Mouse (Mus musculus) intestine, embryonic 14.5 days (tissue): ENCODE data around the gene Eif1b. TPM values are rescaled to one million over a fixed set of nuclear protein-coding genes. Genes with fewer than 3 reads are reported as not detected.

ENCODE experiments used
- ATAC-seq: fragments of 200-750 bp; cut with Nextera tagmentation; replicated peaks from 2 replicates; pipeline ENCODE4 v1.8.0; 2017; ENCODE audit warnings: low read depth, moderate number of reproducible peaks, moderate TSS enrichment, moderate library complexity; ENCODE audit not compliant: low FRiP score, low TSS enrichment
- DNase-seq: peaks from one replicate; pipeline ENCODE4 v3.0.0-alpha.2; 2018; ENCODE audit warnings: low spot score
- H3K27ac ChIP-seq: fragments of 300-500 bp; sonication (generic); 2 replicates; pipeline ENCODE4 v1.5.1; 2014; ENCODE audit warnings: low read depth, mild to moderate bottlenecking, control low read depth
- H3K27me3 ChIP-seq: fragments of 300-500 bp; sonication (generic); replicated peaks from 2 replicates; pipeline ENCODE4 v1.6.1; 2014; ENCODE audit warnings: low read length, control low read depth; ENCODE audit not compliant: control insufficient read depth, insufficient read depth
- H3K36me3 ChIP-seq: fragments of 300-500 bp; sonication (generic); 2 replicates; pipeline ENCODE4 v1.6.1; 2014; ENCODE audit warnings: low read length, control low read depth; ENCODE audit not compliant: control insufficient read depth, insufficient read depth
- H3K4me1 ChIP-seq: fragments of 300-500 bp; sonication (generic); replicated peaks from 2 replicates; pipeline ENCODE4 v1.6.1; 2014; ENCODE audit warnings: low read length, control low read depth, mixed read lengths; ENCODE audit not compliant: control insufficient read depth, insufficient read depth
- H3K4me2 ChIP-seq: fragments of 300-500 bp; sonication (generic); 2 replicates; pipeline ENCODE4 v1.6.1; 2014; ENCODE audit warnings: low read length
- H3K4me3 ChIP-seq: fragments of 300-500 bp; sonication (generic); 2 replicates; pipeline ENCODE4 v1.5.1; 2014; ENCODE audit warnings: low read depth, low read length, control low read depth, mixed read lengths
- H3K9ac ChIP-seq: fragments of 300-500 bp; sonication (generic); 2 replicates; pipeline ENCODE4 v1.6.1; 2014; ENCODE audit warnings: mild to moderate bottlenecking, low read length
- H3K9me3 ChIP-seq: fragments of 300-500 bp; sonication (generic); 2 replicates; pipeline ENCODE4 v1.6.1; 2016; ENCODE audit warnings: low read length, control low read depth; ENCODE audit not compliant: control insufficient read depth
- WGBS: fragments of 180-500 bp; shearing (Covaris S2); extraction: QIAGEN DNeasy Blood & Tissue Kit; methylation state at CpG from one replicate; pipeline ENCODE4 v1.1.7; 2014; 5-methylcytosine and 5-hydroxymethylcytosine counted together
- polyA plus RNA-seq: library from polyadenylated mRNA; unstranded; fragments of >200 nt; fragmentation: Nextera tagmentation; extraction: Ambion mirVana; gene quantifications from 2 replicates; pipeline ENCODE4 v1.2.1, GENCODE M21; 2014

Eif1b gene
- 159 and 173 TPM in 2 replicates for polyA plus RNA-seq

DNA sequence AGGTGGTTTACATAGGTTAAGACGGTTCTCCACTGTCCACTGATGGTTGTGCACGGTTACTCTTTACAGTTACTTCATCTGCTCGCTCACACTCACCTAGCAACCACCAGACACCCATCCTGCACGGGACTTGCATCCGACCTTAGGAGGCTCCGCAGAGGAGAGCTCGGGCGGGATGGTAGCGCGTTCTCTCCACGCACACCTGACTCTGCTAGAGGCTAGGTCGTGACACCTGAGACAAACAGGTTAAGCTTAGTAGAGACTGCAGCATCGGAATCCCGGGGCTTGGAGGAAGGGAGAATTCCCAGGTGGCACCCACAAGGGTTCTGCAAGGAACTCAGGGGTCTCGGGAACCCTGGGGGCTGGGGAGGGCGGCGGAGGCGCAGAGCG, at the start of gene Eif1b:
Eif1b (plus strand) TSS at position 223 of the 390 bp plus-strand sequence.
- peak; percentile 30 for ATAC-seq
- peaks cover 13% of the 10 kb centered on the region for H3K4me1 ChIP-seq
- peak within 1 kb of the TSS; percentile 92 for H3K27ac ChIP-seq
- 2% methylated on average over 19 of the region's 19 CpGs for WGBS
- peak within 1 kb of the TSS; percentile 93 for H3K4me3 ChIP-seq
- H3K36me3 ChIP-seq, result peaks cover 28% of the 10 kb centered on the region
- no peaks in the 10 kb centered on the region for H3K9me3 ChIP-seq
- peak; percentile 90 for DNase-seq
- H3K9ac ChIP-seq, result peak within 1 kb of the TSS; percentile 98
- H3K27me3 ChIP-seq, result no peaks in the 10 kb centered on the region
- peak within 1 kb of the TSS; percentile 87 for H3K4me2 ChIP-seq

DNA sequence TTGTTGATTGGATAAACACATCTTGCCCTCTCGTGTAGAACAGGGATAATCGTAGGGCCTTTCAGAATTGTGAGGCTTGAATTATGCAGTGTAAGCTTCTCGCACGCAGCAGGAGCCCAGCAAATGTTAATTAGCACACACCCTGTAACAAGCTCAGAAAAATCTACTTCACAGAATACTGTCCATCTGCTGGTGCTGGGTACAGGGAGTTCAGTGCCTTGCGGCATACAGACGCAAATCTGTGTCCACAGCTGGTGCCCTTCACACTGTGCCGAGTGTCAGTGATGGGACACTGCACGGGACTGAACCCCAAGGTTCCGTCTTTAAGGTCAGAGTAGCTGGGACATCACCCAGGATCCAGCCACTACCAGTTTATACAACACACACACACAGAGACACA, 47.4 kb upstream of the Eif1b start:
- 78% methylated on average over 9 of the region's 9 CpGs for WGBS
- ATAC-seq, result no peak

DNA sequence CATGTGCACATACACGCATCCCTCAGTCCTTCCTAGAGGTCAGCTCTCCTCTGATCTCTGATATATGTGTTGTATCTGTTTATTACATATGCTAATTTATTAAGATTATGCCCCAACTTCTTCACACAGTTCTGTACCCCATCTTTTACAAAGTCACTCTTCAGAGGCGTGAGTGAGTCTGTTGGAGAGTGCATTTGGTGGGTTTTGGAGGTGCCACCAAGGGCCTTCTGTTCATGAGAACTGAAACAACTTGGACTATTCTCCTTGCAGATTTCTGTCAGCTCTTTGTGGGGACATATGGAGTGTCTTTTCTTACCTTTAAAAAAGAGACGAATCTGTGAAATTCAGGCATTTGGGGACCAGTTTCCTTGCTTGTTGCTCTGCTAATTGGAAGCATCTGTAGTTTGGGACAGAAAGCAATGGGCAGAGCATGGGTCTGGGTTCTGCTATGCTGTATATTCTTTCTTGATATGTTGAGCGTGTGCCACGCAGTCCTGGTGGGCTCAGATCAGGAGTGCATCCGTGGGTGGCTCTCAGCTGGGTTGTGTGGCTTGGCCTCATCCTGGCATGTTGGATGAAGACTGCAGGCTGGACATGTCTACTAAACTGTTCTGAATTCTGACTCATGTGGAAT, 42.2 kb upstream of the Eif1b start:
- Histone ChIP-seq H3K9ac (no peak overlapping the region), H3K27ac (no peak overlapping the region), H3K4me1 (no peaks in the 10 kb centered on the region), H3K4me2 (no peak overlapping the region), H3K27me3 (no peaks in the 10 kb centered on the region), H3K36me3 (no peaks in the 10 kb centered on the region), H3K4me3 (no peak overlapping the region), H3K9me3 (no peaks in the 10 kb centered on the region)
- DNase-seq (no peak), ATAC-seq (no peak)
- 84% methylated on average over 6 of the region's 6 CpGs for WGBS

More for the DNA sequence above, 47.4 kb upstream of the Eif1b start:
- no peak overlapping the region for H3K4me2 ChIP-seq
- no peaks in the 10 kb centered on the region for H3K36me3 ChIP-seq
- no peak overlapping the region for H3K27ac ChIP-seq
- H3K4me1 ChIP-seq, result no peaks in the 10 kb centered on the region
- DNase-seq, result no peak
- no peaks in the 10 kb centered on the region for H3K9me3 ChIP-seq
- no peak overlapping the region for H3K9ac ChIP-seq
- no peaks in the 10 kb centered on the region for H3K27me3 ChIP-seq
- H3K4me3 ChIP-seq, result no peak overlapping the region

DNA sequence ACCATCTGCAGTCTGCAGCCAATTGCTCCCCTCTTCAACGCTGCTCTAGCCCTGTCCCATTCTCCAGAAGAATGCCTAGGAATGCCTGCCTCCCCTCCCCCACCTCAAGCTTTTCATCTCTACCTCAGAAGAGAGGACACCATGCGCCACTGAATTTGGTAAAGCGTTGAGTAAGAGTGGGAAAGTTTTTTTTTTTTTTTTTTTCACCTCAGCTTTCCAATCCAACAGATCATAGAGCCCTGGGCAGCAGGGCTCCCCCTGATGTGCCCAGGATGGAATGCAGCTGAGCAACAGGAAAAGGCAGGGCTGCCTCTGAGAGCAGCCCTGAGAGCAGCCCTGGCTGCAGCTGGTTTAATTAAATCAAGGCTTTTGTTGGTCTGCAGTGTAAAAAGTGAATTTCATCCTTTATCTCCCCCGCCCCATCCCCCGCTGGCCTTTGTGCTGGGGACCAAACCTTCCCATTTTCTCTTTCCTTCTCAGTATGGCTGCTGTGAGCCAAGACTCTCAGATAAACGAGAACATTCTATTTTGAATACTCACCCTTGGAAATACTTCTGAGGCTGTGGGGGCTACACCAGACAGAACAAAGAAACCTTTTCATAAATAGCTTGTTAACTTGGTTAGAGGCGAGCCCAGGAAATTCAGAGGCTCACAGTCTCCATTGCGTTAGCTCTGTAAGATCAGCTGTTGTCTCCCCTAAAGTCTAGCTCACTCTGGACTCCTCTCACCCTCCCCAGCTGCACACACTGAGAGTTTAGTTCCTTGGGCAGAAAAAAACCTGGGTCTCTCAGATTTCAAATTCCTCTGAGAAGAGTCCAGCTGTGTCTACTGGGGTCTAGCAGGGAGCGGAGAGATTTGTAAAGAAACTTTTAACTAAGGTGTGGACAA, 36.0 kb upstream of the Eif1b start:
- H3K27ac ChIP-seq, result peak overlapping the region; percentile 58
- H3K27me3 ChIP-seq, result no peaks in the 10 kb centered on the region
- H3K9me3 ChIP-seq, result no peaks in the 10 kb centered on the region
- H3K4me2 ChIP-seq, result no peak overlapping the region
- no peaks in the 10 kb centered on the region for H3K36me3 ChIP-seq
- 44% methylated on average over 9 of the region's 9 CpGs for WGBS
- no peak overlapping the region for H3K4me3 ChIP-seq
- DNase-seq (peak; percentile 59), ATAC-seq (peak; percentile 71; the same call in 1 of the 2 replicates)
- no peaks in the 10 kb centered on the region for H3K4me1 ChIP-seq
- no peak overlapping the region for H3K9ac ChIP-seq

DNA sequence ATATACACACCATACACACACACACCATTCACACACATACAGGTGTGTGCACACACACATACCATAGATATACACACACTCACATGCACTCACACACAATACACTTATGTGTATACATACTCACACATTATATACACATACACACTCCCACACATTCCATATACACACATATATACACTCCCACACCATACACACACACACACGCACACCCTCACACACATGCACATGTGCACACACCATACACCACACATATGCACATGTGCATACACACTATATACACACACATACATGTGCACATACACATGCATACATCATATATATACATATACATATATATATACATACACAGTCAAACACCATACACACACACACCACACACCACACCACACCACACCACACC, 21.6 kb upstream of the Eif1b start:
- ATAC-seq, result no peak
- no peaks in the 10 kb centered on the region for H3K27me3 ChIP-seq
- no peaks in the 10 kb centered on the region for H3K9me3 ChIP-seq
- no peak overlapping the region for H3K4me2 ChIP-seq
- no peaks in the 10 kb centered on the region for H3K36me3 ChIP-seq
- H3K4me1 ChIP-seq, result no peaks in the 10 kb centered on the region
- no peak overlapping the region for H3K27ac ChIP-seq
- H3K9ac ChIP-seq, result no peak overlapping the region
- 91% methylated on average over 1 of the region's 1 CpGs for WGBS
- H3K4me3 ChIP-seq, result no peak overlapping the region
- no peak for DNase-seq

DNA sequence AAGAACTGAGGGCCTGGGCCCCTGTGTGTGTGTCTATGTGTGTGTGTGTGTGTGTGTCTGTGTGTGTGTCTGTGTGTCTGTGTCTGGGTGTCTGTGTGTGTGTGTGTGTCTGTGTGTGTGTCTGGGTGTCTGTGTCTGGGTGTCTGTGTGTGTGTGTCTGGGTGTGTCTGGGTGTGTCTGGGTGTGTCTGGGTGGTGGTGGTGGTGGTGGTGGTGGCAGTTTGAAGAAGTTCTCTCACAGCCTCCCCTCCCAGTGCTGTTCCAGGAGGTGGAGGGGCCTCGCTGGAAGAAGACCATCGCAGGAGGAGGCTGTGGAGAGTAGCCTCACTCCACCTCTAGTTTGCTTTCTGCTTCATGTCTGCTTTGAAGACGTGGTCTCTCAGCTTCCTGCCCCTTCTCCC, 10.4 kb upstream of the Eif1b start:
- Histone ChIP-seq H3K4me1 (no peaks in the 10 kb centered on the region; the same call in 1 of the 2 replicates), H3K27me3 (no peaks in the 10 kb centered on the region), H3K9me3 (no peaks in the 10 kb centered on the region), H3K36me3 (no peaks in the 10 kb centered on the region), H3K4me2 (no peak overlapping the region), H3K4me3 (no peak overlapping the region), H3K9ac (no peak overlapping the region), H3K27ac (no peak overlapping the region)
- 74% methylated on average over 3 of the region's 3 CpGs for WGBS
- ATAC-seq (no peak), DNase-seq (no peak)

DNA sequence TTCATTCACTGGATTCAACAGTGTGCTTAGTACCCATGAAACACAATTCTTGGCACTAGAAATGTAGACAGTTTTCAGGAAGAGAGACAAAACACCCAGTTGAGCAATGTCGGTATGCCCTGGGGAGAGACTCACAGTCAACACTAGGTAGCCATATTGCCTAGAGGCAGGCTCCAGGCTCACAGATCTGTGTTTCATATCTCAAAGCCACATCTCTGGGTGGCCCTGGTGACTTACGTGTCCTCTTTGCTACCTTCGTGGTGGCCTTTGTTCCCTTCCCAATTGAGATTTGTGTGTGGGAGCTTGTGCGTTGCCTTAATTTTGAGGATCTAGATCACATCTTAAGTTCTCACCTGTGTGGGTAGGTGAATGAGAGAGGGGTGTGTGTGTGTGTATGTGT, 9.7 kb upstream of the Eif1b start:
- no peaks in the 10 kb centered on the region for H3K9me3 ChIP-seq
- 89% methylated on average over 4 of the region's 4 CpGs for WGBS
- no peaks in the 10 kb centered on the region for H3K27me3 ChIP-seq
- H3K27ac ChIP-seq, result no peak overlapping the region
- H3K4me1 ChIP-seq, result no peaks in the 10 kb centered on the region; the same call in 1 of the 2 replicates
- no peak overlapping the region for H3K9ac ChIP-seq
- DNase-seq, result no peak
- no peak overlapping the region for H3K4me2 ChIP-seq
- no peak for ATAC-seq
- H3K36me3 ChIP-seq, result no peaks in the 10 kb centered on the region
- H3K4me3 ChIP-seq, result no peak overlapping the region

DNA sequence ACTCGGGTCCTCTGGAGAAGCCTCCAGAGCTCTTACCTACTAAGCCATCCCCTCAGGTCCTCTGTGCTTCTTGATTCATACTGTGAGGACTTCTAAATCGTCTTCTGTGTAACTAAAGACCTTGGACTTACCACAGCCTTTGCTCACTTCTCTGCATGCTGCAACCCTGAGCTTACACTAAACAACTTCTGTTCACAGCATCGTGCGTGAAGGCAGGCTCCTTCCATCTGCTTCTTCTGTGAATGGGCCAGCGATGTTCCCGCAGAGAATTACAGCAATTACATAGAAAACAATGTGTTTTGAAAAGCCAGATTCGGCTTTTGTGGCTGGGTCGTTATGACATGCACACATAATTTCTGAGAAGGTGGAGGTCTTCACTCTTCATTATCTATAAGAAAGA, 8.9 kb upstream of the Eif1b start:
- H3K4me1 ChIP-seq, result no peaks in the 10 kb centered on the region
- H3K36me3 ChIP-seq, result no peaks in the 10 kb centered on the region
- WGBS, result 80% methylated on average over 8 of the region's 8 CpGs
- no peaks in the 10 kb centered on the region for H3K9me3 ChIP-seq
- no peak overlapping the region for H3K9ac ChIP-seq
- no peak overlapping the region for H3K27ac ChIP-seq
- no peaks in the 10 kb centered on the region for H3K27me3 ChIP-seq
- DNase-seq, result no peak
- ATAC-seq, result no peak
- no peak overlapping the region for H3K4me2 ChIP-seq
- no peak overlapping the region for H3K4me3 ChIP-seq
